Mouse (Mus musculus) right cerebral cortex, postnatal 25 days (tissue): Measurements from ENCODE around the gene Gabrr2.
"Not testable (repeated sequence)": the region's sequence is repeated elsewhere in the genome, so short reads cannot be mapped to it uniquely, and the experiment has no call there.

Experiments
- DNase-seq: peaks from one replicate; pipeline ENCODE4 v3.0.0; 2022

The Gabrr2 gene

DNA sequence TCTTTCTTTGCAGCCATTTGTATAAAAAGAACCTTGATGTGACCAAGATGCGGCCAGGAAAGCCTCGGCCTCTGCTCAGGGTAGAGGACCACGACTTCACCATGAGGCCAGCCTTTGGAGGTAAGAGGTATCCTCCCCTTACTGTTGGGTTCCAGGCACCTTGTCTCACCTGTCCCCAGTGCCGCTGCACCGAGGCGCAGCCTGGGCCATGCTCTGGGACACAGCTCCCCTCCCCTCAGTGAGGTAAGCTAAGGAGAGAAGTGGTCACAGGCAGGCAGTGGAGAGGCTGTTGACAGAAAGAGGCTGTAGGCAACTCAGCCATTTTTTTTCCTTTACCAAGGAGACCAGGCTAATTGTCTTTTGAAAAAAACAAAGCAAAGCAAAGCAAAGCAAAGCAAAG lies 8.5 kb downstream of the Gabrr2 start:
- DNase-seq, result no peak

DNA sequence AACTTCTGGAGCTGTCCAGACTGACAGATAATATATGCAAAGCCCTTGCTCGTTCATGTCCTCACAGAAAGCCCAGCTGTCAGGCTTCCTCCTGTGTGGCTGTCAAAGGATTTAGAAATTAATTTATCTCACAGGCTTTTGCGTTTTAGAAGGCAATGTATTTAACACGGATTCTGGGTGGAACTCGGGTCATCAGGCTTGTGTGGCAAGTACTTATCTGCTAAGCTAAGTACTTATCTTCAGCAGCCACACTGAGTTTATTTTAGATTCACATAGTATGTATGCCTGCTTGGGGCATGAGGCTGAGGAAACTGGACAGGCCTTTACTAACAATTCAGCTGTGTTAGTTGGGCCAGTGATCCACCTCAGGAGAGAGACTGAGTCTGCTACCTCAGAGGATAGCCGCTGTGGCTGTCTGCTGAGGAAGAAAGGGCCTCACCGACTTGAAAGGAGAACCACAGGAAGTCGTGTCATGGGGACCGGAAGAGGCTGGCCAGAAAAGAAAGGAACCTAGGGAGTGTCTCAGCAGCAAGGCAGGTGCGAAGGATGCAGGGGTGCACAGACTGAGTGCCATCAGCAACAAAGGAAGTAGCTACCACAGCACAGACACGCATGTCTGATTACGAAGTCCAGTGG lies 9.8 kb downstream of the Gabrr2 start:
- no peak for DNase-seq

DNA sequence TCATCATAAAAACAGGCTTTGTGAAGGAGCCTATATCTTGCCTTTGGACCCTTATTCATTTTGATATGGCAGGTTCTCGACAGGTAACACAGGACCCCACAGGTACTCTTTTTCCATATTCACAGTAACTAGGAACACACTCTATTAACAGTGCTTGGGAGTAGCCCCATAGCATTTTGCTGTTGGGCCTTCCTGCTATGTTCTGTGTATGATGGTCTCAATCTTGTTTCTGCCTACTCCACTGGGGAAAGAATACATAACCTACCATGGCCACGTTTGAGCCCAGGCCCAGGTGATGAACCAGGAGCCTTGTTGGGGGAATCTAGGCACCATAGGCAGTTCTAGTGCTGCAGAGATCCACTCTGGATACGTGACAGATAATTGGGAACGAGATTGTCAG lies 11.6 kb downstream of the Gabrr2 start:
- DNase-seq, result no peak

DNA sequence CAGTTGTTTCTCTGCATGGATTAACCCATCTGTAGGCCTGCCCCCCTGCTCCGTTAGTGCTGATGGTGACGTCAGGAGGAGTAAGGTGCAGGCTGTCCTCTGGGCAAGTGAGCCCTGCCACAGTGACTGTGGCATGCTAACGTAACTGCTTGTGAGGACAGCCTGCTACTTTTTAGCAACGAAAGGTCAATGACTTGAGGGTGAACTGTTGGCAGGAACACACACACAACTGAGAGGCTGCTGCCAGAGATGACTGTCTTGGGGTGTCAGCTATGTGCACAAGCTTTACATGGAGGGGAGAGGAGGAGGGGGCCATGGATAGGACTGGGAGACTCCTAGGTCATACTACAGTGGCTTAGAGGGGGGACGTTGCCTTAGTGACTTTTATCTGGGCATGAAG lies 12.1 kb downstream of the Gabrr2 start:
- no peak for DNase-seq

DNA sequence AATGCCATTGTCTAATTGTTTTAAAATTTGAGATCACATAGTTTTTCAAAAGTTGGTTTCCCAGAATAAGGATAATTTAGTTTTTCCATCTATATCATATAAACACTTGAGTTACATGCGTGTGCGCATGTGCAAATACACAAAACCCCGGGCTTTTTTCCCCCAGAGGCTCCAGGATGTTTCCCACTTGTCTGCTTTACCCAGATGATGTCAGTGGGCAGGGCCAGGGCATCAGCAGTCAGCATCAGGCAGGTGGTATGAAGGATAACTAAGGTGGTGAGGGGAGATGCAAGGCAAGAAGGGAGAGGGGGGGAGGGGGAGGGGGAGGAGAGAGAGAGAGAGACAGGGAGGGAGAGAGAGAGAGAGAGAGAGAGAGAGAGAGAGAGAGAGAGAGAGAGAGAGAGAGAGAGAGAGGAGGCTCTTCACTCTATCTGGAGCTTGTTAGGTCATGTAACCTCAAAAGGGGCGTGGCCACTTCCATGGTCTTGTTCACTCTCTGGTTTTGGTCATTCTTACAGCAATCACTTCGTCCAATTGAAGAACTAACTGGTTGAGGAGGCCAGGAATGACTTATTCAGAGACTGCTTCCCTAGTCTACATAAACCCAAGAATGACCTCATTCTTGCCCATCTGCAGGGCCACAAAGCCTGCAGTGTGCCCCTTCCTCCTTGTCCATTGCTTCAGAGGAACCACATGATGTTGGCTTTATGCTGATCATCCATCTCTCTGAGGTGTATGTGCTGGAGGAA lies 13.2 kb downstream of the Gabrr2 start:
- no peak for DNase-seq

DNA sequence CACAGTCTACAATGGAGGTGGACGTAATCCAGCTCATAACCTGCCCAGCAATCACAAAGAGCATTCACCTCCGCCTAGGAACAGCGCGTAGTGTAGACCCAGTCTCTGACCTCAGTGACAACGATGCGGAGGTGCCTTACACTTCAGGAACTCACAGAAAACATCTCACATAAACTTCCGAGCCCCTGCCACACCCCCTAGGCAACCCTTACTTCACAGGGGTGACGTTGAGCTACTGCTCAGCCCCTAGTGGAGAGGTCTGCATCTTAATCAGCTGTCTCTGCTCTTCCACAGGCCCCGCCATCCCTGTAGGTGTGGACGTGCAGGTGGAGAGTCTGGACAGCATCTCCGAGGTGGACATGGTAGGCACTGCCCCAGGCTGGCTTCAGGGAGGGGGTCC lies 14.4 kb downstream of the Gabrr2 start:
- no peak for DNase-seq

DNA sequence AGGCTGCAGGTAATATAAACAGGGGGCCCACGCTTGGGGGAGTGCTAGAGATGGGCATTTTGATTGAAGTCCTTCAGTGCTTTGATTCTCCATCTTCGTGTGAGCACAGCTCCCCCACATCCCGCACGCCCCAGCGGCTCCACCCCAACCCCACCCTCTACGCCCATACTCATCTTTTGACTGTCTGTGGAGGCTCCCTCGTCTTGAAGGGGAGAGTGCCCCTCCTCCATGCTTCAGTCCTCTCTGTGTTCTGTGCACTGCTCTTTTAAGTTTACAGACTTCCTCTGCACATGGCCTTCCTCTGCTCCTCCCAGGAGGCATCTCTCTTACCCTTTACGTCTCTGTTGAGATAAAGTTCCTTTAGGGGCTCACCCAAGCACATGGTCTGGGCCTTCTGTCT lies 14.9 kb downstream of the Gabrr2 start:
- no peak for DNase-seq

DNA sequence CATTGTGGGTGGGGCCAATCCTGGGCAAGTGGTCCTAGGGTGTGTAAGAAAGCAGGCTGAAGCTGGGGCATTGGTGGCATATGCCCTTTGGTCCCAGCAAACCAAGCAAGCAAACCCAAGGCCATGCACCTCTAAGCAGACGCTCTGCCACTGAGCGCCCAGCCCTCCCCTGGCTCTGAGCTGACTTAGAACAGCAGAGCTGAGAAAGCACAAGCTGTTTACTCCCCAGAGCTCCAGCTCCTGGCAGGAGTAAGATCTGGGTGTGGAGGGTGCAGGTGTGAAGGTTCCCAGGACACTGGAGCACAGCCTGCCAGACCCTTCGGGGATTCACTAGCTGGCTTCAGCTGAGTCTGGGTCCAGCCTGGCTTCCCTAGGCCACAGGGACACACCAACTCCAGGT lies 15.7 kb downstream of the Gabrr2 start:
- DNase-seq, result no peak

DNA sequence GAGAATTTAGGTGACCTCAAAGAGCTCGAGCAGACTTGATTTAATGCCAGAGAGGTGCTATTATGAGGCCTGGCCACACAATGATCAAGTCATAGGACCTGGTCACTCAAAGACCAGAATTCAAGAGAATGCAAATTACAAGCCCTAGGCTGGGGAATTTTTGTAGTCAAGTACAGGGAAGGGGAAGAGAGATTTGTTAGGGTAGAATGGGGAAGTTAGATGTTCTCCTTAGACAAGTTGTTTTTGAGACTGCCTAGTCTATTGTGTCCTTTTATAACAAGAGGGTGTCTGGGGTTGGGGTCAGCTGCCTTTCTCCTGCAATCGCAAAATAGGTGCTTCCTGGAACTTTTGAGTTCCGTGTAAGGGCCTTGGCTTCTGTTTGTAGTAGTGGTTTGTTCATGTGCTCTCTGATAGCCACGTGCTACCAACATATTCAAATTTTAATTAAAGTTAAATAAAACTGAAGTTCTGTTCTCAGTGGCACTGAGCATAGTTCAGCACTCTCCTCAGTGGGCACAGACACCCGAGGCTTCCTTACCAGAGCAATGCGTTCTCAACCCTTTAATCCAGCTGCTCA lies 36.4 kb downstream of the Gabrr2 start:
- no peak for DNase-seq

DNA sequence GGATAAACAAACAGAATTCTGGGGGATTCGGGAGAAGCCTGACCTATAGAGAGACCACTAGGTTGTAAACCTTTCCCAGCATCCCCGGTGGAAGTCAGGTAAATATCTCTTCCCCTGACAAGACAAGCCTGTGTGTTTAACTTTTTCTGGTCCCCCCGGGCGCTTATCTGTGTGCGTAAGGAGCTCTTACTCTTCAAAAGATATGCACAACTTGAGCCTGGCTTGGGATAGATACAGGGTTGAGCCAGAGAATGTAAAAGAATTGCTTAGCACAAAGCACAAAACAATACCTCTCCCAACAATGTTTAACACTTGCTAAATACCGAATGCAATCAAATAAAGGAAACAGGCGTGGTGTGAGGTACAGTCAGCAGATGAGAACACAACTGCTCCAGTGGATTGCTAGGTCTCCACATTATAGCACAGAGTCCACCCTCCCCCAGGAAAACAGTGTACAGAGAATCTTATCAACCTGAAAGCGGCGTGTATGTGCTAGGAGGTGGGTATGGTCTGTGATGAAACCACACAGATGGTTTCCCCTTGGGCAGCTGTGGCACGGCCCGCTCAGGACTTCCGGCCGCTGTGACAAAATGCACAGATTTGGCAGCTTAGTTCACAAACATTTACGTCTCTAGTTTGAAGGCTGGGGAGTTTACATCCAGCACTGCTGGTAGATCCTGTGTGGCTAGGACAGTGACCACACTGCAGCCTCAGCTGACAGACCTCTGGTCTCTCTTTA lies 47.1 kb downstream of the Gabrr2 start:
- DNase-seq, result no peak

DNA sequence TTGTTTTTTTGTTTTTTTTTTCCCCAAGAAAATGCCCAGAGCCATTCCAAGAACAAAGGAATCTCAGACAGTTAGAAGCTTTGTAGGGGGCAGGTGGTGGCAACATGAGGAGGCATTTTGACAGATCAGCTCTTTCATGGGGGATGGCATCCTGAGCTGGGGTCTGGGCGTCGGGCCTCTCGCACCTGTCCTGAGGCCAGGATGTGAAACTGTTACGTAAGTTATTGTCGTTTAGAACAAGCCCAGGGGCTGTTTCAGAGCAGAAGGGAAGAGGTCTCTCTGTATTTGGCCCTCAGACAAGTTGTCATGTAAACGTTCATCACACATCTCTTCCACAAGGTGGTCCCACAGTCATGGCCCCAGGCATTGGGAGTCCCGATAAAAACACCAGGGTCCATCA lies 48.0 kb downstream of the Gabrr2 start:
- no peak for DNase-seq

DNA sequence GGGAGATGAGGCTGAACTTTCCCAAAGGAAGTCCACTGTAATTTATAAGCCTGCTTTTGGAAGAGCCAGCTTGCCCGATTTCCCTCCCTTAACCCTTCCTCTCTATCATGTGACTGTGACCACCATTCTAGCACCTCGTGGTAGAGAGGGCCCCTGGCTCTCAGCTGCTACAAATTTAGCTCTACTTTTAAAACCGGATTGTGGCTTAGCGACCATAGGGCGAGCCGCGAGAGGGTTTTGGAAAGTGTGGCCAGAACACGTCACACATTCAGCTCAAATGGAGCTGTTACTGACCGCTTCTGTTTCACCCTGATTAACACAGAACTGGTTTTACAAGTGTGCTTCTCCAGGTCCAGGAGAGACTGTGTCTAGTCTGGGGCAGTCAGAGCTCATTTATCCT lies 48.6 kb downstream of the Gabrr2 start:
- DNase-seq, result no peak

DNA sequence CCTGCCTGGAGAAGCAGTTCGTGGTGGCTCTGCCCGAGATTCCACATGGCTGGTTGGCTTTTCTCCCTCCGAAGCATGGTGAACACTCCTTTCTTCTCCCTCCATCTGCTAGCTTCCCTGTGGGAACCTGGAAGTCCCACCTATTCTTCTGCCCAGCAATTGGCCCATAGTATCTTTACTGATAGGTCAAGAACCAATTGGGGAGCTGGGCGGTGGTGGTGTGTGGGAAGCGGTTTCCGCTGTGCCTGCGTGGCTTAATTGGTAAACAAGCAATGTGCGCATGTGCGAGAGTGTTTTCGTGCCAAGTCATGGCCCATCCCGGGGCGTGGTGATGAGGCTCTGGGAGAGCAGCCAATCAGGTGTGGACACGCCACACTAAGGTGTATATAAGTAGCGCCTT lies 50.1 kb downstream of the Gabrr2 start:
- DNase-seq, result not testable (repeated sequence)

DNA sequence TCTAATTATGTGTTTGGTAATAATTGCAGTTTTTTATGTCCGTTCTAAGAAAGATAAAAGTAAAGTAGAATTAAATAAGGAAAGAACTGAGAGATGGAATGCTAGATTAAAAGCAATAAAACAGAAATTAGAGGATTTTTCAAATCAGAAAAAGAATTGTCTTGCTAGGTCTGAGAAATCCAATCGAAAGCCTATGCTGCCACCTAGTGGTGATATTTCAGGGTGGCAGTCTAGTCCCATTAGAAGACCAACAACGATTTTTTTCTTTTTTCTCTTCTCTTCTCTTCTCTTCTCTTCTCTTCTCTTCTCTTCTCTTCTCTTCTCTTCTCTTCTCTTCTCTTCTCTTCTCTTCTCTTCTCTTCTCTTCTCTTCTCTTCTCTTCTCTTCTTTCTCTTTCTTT lies 56.3 kb downstream of the Gabrr2 start:
- peak; percentile 56 for DNase-seq

DNA sequence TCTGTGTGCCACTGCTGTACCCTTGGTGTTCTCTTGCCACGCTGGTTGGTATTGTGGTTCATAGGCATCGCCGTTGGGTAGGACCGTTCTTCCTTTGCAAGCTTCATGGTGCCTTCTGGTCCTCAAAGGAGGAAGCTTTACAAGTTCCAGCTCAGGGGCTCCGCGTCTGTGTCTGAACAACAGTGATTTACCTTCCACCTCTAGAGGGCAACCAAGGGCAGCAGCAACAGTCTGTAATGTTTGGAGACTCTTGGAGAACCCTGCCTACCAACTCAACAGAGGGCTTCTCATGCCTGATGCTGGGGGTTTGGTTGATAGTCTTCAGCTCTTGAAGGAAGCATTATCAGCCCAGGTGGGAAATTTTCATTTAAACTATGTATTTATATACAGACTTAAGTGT lies 61.7 kb downstream of the Gabrr2 start:
- DNase-seq, result peak; percentile 11

DNA sequence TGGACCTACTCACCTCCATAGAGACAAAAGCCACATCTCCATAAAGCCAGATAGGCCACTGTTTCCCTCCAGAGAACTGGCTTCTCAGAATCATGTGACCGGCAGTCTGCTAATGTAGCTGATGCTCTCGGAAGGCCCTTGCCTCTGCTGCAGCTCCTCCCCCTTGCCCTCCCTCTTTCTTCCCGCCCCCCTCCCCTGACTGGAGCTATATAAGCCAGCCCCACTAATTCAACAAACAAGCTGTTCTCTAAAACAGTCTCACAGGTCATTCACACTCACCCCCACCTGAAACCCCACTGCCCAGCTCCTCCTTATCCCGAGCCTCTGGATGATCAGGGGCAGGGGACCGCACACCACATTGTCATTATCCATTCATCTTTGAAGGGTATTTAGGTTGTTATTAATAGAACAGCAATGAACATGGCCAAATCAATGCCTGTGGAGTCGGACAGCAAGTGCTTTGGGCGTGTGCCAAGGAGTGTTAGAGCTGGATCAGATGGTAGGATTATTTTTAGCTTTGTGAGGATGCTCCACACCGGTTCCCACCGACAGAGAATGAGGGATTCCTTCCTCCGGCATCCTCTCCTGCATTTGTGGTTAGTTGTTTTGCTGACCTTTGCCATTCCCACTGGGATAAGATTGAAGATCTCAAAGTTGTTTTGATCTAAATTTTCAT lies 62.7 kb downstream of the Gabrr2 start:
- no peak for DNase-seq

DNA sequence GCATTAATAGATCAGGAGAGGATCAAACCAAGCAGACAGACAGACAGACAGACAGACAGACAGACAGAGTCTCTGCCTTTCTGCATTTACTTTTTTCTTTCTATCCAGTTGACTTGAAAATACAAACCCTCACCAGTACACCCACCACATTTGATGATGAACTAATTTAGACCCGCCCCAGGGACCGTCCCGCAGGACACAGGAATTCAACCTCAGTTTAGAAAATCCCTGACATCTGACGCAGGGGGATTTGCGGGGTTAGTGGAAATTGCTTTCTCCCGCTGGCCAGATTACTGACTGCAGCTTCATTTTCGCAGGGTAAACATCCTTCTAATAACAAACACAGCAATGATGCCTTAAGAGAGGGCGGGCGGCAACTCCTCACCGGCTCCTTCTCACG lies 69.4 kb downstream of the Gabrr2 start, which contains the start of gene Gabrr1:
Gabrr1 (plus strand) TSS at position 301 of the 400 bp plus-strand sequence.
- no peak for DNase-seq
